Mouse (Mus musculus) thymus, adult 2 months (tissue): Measurements from ENCODE around the gene Xbp1.

Experiments used
- CTCF ChIP-seq: fragments of 200-500 bp; IDR thresholded peaks from 2 replicates; pipeline ENCODE4 v1.5.1; 2012; ENCODE audit warnings: mild to moderate bottlenecking, control low read depth, low read length, moderate library complexity, borderline replicate concordance; ENCODE audit not compliant: control insufficient read depth, poor library complexity, insufficient read depth; ENCODE audit errors: extremely low read depth
- POLR2A ChIP-seq: fragments of 200-500 bp; IDR thresholded peaks from 2 replicates; pipeline ENCODE4 v1.6.1; 2012; ENCODE audit warnings: mild to moderate bottlenecking, low read length, control low read depth, moderate library complexity; ENCODE audit not compliant: control insufficient read depth, poor library complexity, insufficient read depth; ENCODE audit errors: extremely low read depth

- TF ChIP-seq CTCF = no peak
- no peak for TF ChIP-seq POLR2A
Observed at GRCm38 (mm10) chr11:5551430-5551829, 31.0 kb downstream of the Xbp1 start.
